Mouse (Mus musculus) layer of hippocampus, adult 9-10 months (tissue): ENCODE measurements at regions not wholly inside any gene's neighbourhood (a gene's known extent, or its start where the extent isn't known, plus 50 kb on each side); places are given as distances from the start of the nearest gene placed in this dataset.
A peak's percentile ranks its signal among the peaks of the same experiment; 100 is the strongest.

Experiments
- DNase-seq: peaks from one replicate; pipeline ENCODE4 v3.0.0; 2022; ENCODE audit warnings: low spot score

DNA sequence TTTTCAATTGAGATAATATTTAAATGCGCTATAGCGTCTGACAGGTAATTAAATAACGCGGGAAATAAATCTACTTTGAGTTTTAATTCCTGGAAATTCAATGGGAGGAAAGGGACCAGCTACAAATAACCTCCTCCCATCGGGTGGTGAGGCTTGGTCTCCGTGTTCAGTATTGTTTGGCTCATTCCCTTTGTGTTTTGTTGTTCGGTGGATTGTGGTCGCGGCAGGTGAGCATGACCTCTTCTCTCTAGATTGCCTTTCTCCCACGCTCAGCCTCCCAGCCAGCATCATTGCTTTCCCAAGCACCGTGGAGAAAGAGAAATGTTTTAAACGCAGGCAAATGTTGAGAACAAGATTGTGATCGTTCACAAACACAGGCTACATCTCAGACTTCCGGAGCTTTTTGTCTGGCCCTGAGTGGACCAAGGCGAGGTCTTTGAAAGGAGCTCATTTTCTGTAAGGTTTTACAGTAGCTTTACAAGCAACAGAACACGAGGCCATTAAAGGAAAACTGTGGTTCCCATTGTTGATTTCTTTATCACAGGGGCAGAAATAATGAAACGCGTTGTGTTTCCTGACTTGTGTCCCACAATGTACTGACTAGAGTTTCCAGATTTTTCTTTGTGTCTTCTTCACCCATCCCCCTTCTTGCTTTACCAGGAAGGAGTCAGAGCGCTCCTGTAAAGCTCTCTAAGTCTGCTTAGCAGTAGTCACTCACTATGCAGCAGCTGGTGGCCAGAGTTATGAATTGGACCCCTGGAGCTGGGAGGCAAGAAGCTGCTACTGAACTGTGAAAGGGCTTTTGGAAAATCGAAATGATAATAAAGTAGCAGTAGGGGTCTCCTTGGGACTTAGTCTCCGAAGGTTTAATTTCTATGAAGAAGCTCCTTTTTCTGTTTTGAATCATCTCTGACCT is 337.7 kb downstream of the Galc start:
- DNase-seq = no peak

DNA sequence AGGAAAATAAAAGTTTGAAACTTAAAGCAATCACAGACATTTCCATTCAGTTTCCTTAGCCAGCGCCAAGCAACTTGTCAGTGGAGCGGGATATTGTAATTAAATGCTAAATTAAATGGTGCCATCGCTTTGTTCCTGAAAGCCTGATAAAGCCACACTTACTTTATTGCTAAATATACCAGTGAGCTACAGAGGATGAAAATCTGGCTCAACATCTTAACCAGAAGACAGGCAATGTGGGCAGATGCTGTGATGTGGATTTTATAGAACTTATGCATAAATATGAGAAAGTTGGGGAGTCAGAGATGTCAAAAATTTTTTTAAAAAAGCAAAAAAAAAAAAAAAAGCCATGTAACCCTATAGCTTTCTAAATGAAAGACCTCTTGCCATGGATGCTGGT is 340.8 kb downstream of the Galc start:
- no peak for DNase-seq

DNA sequence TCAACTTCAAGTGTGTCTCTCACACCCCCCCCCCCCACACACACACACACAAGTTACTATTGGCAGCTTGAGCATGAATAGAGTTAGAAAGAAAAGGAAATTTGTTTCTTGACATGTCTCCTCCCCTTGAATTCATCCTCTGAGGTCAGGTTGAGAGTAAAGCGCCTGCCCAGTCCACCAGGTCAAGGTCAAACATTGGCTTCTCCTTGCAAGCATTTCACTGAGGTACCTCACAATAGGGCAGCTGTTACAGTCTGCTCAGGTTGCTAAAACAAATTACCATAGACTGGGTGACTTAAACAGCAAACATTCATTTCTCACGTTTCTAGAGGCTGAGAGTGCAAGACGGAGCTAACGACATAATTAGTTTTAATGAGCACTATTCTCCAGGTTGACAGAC is 344.2 kb downstream of the Galc start:
- no peak for DNase-seq

DNA sequence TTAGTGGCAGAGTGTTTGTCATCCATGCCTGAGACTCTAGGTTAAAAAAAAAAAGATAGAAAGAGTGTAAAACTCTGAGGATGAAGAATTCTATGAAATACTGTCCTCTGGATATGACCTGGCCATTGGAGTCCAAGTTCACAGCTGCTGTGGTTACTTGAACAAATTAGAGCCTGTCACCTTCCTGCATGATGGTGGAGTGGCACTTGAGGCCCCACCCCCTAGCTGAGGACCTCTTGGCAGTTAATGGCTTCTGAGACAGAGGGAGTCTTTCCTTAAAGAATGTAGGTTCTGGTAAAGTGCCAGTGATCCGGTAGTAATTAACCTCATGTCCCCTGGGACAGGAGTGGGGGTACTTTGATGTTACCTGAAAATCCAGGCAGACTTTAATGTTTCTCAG is 346.5 kb downstream of the Galc start:
- DNase-seq = no peak

DNA sequence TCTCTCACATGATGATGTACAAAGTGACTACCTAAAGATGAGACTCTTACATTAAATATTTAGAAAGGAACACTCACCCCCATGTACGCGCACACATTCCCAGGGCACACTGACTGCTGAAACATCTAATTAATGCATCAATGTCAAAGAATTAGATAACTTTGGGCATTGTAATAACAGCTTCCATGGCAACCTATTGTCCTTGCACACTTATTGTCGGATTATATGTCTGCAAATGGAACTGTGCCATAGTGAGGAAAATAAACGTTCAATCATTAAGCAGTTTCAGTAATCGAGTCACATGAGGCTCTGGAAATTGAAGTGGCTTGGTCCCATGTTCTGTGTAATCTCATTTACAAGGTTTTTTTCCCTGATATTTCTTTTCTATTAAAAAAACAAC is 360.0 kb downstream of the Galc start:
- DNase-seq = no peak

DNA sequence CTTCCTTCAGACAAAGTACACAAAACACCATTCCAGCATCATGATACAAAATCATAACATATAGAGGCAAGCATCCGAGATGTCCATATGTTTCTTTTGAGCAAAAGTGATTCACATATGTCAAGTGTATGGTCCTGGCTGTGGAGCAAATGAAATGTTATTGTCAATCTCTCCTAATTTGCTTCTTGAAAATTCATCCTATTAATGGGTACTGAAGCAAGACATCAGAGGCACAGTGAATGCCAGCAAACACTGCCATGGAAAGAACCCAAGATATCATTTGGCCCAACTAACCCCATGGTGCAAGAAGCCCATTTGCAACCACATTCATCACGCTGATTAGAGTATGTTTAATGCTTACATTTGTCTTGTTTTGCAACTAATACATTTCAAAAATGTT is 361.1 kb downstream of the Galc start:
- no peak for DNase-seq

DNA sequence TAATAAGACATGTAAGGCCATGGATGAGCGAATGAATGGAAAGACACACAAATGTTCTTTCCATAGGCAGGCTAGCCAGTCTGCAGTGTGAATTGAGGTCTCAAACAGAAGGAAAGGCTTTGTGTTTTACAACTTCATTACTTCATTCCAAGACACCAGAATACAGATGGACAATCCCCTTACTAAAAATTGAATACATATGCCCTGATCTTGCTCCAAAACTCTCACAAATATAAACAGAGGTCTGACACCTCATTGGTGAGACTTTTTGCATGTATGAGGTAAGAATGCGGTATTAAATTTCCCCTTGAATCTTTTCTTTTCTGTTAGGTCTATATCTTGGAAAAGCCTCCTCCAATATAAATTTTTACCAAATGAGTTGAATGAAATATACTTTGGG is 363.3 kb downstream of the Galc start:
- DNase-seq = no peak

DNA sequence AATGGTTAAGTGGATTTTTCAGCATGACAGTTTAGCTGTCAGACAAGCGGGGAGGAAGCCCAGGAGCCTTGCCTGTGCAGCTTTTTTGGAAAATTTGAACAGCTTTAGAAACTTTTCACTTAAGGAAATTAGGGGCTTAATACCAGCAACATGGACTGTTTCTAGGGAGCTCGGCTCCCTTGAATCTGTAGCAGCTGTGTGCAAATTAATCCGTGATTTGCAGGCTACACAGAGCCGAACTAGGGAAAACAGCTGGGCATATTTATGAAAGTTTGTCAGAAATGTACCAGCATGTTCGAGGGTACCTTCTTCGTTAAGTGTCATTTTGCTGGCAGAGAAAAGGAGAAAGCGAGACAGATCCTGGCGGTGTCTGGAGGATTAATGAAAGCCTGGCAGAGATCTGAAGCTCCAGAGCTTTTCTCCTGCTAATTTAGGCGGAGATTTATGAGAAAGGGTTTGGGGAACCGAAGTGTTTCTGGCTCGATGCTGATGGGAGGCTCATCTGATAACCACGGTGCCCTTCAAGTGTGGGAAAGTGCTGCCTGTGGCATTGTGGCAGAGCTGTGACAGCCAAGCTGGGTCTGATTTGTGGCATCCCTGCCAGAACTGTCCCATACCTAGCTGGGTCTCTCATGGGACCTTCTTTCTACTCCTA is 370.3 kb downstream of the Galc start:
- no peak for DNase-seq

DNA sequence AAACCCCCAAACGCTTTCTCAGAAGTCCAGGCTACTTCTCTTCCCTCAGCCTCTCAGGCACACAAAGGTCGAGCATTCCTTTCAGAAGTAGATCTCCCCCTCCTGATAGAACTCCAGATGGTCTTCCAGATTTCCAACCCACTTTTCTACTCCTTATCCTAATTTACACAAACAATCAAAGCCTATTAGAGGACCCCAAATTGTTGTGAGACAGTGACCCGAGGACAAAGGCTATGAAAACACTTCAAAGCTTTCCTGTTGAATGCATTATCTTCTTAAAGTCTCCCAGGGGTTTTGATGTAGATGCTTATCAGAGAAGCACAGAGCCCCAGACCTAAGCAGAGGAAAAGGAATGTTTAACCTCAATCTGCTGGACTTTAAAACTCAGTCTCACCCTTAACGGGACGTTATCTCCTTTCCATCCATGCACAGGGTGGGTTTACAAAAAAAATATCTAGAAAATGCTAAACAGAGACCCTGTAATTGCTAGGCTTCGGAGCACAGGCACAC is 370.9 kb downstream of the Galc start:
- DNase-seq = no peak

DNA sequence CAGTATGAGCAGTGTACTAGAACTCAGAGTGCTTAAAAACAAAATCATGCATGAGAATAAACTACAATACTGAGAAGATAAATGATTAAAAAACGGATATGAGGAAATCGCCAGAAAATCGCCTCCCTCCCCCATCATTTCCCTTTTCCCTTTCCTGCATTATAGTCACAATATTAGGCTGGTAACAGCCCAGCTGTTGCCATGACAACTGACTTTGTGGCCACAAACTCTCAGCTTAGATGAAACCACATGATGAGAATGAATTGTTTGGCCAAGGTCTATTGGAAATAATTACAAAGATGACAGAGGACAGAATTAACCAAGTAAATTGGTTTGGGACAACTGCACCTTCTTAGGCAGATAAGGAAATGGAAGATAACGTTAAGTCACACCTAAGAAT is 376.8 kb downstream of the Galc start:
- DNase-seq = no peak

DNA sequence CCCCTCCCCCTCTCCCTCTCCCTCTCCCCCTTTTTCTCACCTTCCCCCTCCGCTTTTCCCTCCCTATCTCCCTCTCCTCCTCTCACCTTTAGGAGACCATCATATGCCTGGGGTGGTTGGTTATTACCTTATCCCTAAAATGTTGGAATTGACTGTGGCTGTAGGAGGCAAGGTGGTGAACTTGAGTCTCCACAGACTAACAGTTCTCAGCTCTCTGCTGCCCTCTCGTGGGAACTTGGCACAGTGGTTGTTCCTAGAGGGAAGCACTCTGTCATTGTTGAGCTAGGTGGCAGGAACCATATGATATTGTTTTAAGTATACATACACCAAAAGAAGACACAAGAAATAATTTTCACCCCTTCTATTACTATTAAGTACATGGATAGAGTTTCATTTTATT is 386.9 kb downstream of the Galc start:
- DNase-seq = peak; percentile 48

DNA sequence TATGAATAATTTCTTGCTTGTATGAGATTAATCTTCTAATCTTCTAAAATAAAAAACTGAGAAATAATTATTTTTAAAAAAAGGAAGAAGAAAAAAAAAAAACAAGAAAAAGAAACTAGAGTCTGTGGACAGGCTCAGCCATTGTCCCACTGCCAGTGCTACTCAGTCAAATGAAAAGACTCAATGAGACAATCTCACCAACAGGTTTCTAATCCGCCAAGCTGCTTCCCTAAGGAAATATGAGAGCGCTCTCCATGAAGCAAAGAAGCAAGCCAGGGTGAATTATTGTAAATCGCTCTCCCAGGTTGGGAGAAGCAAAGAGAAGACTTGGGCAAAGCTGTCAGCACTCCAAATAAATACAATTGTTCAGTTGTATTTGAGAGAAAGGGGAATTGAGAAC is 396.3 kb downstream of the Galc start:
- no peak for DNase-seq

DNA sequence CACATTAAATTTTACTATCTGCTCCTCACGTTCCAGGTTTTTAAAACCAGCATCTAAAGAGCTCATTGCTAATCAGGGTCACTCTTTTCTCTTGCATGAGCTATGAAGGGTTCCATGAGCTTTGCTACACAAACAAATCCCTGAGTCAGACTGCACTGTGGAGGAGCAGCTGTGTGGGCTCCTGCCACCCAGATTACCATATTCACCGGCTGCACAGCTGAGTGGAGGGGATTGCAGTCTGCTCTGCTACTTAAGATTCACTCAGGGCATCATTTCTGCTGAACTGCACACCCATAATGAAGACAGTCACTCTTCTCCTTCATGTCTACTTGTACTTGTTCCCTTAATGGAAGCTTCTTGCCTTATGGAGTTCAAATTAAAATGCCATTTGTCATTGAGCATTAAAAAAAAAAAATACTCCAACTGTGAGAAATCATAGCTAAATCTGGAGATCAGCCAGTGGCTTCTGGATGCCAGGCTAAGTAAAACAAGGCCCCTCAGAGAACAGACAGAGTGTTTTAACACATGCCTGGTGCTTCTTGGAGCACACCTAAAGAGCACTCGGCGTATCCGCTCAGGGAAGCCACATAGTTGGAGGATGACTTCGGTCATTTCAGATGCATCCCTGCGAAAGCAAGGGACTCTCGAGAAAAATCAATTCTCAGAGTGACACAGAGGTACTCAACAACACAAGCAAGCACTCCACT is 422.9 kb downstream of the Galc start:
- peak; percentile 37 for DNase-seq

DNA sequence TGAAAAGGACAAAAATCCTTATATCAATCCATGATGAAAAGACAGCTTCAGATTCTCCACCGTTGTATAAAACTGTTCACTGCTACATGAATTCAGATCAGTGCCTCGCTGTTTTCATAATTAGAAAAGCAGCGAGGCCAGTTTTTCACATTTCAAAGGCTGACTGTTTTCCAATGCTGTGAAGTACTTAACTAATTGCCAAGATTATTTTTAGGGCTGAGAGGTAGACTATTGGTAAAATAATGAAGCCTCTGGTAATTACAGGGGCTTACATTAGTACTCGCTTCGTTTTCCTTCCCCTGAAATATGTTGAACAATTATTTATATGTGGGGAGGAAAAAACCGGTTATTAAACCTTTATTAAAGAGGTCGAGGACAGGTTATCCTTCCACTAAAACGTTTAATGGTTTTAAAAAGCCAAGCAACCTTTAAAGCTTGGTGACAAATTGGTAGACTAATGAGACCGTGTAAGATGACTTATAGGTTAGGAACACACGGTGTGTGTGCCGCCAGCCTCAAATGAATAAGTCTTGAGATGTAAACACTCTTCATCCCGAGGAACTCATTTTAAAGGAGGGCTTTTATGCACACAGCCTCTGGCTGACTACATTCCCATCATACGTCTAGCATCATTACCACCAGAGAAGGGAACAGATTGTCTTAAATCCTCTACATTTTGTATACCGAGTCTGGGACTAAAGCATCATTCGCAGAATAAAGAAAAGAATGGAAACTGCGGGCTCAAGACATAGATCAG is 465.7 kb downstream of the Galc start:
- DNase-seq = no peak

DNA sequence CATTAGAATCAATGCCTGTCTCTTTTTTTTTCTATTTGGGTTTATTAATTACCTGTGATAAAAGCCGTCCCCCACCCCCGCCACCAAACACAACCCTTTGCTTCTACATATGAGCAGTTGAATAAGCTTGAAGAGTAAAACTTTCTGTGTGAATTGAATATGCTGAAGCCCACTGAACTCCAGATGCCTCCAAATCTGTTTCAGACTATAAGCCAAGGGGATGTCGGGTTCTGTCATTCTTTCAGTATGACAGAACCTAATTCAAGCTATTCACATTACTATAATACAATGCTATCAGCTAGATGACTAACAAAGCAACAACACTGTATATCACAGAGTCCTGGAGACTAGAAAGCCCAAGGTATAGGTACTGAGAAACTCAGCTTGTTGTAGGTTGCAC is 475.8 kb downstream of the Galc start:
- DNase-seq = no peak

DNA sequence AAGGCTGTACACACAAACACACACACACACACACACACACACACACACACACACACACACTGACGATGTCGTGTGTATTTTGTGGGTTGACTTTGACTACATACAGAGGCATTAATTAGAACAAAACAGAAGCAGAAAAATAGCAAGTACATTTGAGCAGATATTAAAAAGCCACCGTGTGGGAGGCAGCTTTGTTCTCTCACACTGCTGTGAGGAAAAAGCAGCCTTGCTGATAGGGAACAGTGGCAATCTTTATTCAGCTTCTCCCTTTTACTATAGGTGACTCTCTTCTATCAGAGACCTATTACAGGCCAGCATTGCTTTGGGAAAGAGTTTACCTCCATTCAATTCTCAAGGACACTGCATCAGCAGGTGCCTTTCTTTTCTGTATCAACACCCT is 500.1 kb downstream of the Galc start:
- peak; percentile 8 for DNase-seq

DNA sequence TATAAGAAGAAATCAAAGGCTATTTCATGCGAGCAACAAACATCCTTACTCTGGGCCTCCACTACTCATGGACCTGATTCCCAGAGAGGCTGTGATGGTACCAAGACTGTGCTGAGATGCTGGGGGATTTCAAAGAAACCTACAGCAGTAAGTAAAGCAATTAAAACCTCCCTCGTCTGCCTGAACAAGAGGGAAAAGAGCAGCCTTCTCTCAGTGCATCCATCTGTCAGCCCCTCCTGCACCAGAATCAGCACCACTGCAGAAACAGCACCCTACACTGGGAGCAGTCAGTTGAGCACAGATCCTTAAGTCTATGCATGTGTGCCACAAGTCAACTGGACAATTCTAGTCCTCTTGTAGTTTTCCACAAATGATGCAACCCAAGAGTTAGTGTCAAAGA is 500.6 kb downstream of the Galc start:
- peak; percentile 9 for DNase-seq

DNA sequence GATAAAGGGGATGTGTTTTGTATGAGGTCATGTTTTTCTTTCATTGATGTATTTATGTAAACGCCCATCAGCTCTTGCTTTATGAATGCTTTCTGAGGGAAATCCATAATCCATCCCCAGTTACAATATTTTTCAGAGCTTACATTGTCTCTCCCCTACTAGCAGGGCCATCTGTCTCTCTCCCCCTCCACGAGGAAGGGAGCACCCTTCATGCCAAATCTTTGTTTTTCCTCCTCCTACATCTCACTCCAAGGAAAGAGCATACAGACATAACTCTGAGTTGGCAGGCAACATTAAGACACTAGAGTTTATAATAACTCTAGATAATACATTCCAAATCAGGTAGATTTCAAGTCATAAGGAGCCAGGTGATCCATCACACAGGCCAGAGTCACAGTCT is 509.1 kb downstream of the Galc start:
- peak; percentile 9 for DNase-seq

DNA sequence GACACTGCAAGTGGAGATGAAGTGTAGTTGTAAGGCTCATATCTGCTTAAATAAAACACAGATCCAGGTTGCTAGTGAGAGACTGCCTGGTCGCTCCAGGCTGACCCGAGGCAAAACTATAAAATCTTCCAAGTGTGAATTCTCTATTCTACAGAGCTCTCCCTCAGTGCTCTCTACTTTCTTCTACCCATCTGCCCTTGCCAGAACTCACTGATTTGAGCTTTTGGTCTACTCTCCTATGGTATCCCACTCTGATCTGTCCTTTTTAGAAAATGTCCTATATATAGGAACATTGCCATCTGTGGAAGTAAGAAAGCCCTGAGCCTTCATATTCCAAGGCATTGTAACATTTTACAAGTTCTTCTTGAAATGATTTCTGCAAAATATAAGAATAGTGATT is 518.3 kb downstream of the Galc start:
- DNase-seq = no peak

DNA sequence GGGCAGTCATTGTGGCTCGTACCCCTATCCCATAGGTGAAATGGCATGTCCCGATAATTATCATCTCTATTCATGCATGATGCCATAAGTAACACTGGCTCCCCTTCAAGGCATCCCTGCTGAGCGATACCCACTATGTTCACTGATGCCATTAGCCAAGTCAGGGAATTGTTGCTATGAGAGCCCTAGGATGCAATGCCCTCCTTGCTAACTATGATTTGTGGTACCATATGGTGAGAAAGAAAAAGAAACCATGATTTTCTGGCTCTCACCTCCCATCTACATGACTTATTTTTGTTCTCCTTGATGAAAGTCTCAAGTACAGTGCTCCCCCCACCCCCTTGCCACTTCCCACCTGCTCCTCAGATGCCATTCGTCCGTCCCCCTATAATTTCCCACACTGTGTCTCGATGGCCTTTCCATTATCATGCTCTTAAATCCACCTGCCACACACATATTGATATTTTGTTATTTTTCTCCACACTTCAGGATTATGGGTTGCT is 527.1 kb downstream of the Galc start:
- no peak for DNase-seq

DNA sequence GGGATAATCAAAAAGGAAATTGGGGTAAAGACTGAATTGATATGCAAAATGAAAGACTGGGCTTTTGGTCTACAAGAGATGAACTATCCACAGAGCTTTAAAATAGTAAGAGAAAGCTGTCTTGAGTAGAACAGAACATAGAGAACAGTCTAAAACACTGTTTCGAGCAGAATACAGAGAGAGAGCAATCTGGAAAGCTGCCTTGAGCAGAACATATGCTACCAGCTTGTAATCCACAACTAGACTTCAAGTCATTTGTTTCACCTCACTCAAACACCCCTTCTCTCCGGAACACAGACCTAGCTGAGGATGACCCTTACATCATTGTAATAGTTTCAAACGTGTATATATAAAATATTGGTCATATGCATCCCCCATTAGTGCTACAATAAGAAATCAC is 538.7 kb downstream of the Galc start:
- DNase-seq = no peak

DNA sequence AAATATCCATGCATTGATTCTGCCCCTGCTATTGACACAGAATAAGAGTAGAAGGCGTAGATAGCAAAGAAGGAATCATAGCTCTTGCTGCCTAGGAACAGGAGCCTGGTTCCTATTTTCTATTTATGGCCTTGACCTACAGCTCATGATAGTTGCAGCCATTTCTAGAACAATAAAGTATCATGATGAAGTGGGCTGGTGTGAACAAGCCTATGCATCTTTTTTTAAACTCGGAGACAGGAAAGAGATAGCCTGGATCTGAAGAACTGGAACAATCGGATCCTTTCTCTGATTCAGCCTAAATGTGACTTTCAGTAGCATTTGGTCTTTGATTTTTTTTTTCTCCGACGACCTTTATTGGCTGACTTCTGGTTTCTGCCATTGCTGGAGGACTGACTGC is 541.4 kb downstream of the Galc start:
- DNase-seq = no peak
